Mouse (Mus musculus): Measurements from ENCODE around the gene Frmd8.

Frmd8 gene

DNA sequence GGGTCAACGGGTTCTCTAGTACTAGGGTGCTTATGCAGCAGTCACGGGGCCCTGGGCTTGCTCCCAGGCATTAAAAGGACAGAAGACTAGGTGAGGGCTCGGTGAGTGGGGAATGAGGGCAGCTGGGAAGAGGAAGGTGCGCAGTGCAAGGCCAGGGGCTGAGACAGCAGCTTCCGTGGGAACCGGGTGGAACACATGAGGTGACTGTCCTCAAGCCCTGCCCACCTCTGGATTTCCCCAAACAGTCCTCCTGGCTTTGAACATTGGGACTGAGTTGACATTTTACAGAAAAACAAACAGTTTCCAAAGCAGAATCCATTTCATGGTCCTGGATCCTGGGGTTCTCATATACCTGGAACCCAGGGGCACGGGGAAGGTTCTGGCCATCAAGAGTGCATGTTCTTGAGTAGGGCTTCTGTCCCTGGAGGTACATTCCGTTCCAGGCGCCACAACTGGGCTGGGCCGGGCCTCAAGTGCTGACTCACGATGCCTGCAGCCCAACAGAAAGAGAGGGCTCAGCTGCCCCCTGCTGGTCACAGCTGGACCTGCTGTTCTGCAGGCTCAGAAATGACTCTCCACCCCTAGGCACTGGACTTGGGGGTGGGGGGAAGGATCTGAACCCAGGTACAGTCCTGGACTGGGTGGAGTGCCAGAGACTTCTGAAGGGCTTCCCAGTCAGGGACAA lies 25.1 kb downstream of the Frmd8 start:
- DNase-seq (ENCODE audit: low spot score) = peak; percentile 86

DNA sequence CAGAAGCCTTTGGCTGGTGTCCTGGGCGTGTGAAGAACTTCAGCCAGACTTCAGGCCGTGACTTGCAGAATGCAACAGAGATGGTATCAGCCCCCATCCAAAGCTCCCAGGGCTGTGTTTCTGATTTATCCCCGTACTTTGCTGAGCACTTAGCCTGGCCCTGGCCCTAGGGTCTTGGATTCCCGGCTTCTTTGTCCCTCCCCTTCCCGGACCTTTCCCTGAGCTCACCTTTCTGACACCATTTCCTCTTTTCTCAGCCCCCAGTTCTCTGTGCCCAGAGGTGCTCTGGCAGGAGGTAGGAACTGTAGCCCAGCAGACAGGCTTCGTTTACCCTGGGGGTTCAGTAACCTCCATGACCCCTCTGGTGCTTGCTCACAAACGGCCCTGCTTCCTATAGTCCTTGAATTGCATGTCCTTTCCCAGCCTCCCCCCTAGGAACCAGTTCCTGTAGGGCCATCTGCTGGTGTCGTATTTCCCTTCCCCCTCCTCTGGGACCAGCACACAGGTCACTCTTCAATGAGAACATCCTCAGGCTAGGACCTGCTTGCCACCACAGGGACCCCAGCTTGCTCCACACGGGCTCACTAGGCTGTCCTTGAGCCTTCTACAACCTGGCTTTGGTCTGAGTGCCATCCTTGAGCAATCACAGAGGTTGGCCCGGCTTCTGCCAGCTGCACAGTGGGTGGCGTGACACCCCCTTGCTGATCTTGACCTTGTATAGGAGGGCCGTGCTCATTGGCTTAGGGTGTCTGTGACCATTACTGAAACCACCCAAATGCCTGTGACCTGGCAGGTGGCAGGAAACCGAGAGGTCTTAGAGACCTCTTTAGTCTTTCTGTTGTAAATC lies 26.0 kb downstream of the Frmd8 start:
- peak; percentile 53 for DNase-seq (ENCODE audit: low spot score)

DNA sequence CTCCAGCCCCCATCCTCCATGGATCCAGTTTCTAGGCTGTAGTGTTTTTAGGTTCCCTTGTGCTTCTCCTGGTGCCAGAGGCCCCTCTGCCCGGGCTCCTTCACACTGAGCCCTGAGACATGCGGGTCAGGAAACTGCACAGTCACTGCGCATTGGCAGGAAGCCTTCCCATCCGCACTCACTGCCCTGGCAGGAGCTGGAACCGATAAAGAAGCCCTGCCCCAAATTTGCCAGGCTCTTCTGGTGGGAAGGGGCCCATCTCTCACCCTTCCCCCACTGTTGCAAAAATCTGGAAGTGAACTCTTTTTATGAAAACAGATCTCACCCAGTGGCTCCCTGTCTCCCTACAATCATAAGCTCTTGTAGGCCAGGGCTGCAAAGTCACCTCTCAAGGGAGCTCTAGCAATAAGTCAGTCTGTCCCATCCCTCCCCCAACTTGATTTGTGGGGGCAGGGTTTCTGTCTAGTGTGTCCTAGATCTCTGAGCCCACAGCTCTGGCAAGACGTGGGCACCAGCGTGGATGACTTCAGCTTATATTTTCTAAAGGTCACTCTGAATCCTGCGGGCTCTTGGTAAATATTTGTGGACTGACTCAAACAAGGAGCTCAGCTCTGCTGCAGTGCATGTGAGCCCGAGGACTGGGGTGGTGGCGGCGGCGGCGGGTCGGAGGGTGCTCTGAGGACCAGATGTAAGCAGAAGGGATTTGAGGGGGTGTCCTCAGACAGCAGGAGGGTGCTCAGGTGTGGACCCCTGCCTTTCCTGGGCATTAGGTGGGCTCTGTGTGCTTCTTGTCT lies 26.8 kb downstream of the Frmd8 start:
- DNase-seq (ENCODE audit: low spot score) = peak; percentile 65

DNA sequence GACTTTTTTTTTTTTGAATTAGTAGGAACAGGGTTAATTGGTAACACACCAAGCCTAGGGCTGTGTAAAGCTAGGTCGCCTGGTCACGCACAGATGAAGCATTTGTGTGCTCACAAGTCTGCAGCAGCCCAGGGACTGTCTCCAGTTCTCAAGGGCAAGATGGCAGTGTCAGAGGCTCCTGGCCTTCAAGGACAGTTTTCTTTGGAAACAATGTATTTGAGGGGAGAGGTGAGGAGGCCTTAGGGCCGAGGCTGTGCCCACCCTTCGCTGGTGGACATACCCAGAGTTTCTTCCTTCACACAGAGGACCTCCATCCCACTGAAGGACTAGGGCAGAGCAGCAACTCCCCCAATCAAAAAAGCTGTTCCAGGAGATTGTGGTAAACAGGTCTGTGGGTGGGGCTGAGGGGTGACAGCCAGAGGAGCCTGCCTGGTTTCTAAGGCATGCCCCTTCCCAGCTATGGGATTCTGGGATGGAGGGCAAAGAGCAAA lies 27.7 kb downstream of the Frmd8 start:
- DNase-seq (ENCODE audit: low spot score) = no peak

DNA sequence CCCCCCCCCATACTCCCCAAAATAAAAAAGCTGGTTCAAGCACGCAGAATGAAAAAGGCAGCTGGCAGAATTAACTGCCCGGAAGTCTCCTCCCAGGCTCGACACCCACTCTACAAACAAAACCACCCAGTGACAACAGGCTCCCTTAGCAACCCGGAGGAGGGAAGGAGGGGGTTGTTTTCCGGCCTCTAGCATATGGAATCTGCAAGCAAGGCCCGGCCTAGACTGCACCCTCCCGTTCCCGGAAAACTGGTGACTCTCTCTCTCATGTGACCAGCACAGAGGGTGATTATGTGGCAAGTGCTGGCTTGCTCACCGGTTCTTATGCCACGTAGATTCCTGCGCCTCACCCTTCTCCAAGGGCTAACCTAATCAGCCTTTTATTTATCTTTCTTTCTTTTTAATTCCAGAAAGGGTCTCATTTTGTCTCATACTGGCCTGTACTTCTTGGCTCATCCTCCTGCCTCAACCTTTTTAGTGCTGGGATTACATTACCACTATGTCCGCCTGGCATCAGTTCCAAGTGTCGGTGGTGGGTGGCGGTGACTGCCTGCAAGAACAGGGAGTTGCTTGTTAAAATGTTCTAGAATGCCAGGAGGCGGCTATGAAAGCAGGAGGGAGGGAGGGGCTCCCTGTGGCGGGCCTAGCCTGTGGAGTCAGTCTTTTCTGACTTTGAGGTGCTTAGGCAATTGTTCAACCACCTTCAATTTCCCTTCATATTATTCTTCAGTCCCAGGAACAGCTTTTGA lies 28.3 kb downstream of the Frmd8 start:
- DNase-seq (ENCODE audit: low spot score) = peak; percentile 85

DNA sequence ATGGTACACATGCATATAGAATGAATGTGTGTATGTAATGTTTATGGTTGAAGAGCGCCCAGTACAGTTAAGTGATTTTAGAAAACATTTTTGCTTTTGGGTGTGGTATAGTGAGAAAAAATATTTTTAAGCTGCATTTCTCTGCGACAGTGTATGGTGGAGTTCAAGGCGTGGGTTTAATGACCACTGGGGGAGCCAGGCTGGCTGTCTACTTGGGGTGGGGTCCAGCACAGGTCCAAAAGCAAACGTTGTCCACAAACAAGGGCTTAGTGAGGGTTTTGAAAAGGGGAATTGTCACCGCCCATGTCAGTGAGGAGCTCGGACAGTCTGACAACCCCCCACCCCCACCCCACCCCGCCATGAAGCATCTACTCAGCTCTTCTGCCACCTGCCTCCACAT lies 28.9 kb downstream of the Frmd8 start:
- DNase-seq (ENCODE audit: low spot score) = no peak

DNA sequence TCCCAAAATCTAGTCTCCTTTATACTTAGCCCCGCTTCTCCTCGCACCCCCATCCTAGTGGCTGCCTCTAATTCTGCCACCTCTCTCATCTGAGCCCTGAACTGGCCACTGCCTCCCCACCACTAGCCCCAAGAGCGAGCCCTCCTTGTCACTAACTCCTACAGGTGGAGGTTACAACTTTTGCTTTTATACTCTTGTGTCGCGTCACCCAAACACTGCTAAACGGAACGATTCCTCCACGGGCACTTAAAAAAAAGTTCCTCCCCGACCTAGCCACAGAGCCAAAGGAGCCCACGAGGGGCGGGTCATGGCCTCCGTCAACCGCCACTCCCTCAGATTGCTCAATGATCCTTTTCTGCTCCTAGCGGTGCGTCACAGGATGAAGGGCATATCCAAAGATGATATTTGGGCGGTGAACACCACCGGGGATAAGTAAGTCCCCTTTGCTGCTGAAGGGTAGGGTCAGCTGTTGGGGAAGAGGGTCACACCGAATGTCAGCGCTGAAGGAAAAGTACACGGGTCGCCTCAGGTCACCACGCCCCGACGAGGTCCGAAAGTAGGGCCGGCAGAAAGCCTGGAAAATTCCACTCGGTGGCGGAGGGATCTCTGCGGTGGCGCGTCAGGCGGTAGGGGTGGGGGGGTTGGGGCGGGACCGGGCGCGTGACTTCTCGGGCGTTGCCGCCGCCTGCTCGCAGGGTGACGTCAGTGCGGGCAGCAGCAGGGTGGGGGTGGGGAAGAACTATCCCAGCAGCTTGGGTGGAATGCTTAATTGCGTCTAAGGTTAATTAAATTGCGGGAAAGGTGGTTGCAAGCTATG lies 29.5 kb downstream of the Frmd8 start:
- peak; percentile 91 for DNase-seq (ENCODE audit: low spot score)

DNA sequence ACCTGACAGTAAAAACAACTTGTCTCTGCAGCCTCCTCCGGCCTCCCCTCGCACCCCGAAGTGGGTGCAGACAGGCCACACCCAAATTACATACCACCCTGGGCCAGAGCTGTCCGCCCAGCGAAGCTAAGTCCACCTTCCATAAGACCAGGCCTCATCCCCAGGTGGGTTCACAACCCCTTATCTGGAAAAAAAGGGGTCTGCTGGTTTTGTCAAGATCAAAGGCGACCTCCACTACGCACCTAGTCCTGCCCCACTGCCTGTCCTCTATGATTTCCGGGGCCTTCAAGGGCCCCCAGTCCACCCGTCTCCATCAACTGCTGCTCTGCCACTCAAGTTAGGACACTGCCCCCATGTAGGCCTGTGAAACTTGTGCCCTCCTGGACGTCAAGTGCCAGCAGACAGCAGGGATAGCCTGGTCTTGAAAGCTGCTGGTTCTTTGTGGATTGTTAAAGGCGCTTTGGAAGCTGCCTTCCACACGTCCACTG lies 30.2 kb downstream of the Frmd8 start:
- DNase-seq (ENCODE audit: low spot score) = no peak

DNA sequence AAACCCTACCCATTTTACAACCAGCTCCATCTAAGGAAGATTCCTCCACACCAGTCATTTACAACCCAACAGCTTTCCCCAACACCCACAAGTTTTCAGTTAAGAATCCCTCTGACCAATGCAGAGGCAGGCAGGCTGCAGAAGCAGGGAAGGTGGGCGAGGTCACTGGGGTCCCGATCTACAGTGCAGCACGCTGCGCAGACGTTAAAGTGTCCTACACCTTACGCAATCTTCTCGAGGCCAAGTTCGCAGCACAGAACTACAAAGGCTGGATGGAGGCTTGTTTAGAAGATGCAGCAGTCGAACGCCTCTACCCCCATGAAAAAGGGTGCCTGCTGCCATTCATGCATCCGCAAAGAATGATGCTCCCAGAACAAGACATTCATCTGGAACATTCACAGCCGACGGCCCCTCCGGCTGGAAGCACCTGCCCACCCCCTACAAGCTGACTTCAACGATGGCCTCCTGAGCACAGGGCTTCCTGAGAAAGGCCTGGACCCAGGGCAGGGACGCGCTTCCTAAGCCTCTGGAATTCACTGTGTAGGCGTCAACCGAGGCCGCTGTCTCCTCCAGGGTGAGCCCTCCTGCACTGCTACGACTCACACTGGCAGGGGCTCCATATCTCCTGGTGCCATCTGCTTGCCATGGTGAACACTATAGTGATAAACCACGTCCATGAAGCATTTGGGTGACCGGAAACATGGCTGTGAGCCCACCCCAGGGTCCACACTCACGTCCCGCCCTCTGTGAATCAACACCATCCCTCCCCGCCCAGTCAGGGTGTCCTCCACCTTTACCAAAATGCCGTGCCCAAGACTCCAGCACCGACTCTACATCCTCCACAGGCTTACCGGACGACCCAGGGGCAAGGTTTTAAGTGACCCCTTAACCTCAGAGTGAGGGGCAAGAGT lies 31.0 kb downstream of the Frmd8 start:
- no peak for DNase-seq (ENCODE audit: low spot score)

DNA sequence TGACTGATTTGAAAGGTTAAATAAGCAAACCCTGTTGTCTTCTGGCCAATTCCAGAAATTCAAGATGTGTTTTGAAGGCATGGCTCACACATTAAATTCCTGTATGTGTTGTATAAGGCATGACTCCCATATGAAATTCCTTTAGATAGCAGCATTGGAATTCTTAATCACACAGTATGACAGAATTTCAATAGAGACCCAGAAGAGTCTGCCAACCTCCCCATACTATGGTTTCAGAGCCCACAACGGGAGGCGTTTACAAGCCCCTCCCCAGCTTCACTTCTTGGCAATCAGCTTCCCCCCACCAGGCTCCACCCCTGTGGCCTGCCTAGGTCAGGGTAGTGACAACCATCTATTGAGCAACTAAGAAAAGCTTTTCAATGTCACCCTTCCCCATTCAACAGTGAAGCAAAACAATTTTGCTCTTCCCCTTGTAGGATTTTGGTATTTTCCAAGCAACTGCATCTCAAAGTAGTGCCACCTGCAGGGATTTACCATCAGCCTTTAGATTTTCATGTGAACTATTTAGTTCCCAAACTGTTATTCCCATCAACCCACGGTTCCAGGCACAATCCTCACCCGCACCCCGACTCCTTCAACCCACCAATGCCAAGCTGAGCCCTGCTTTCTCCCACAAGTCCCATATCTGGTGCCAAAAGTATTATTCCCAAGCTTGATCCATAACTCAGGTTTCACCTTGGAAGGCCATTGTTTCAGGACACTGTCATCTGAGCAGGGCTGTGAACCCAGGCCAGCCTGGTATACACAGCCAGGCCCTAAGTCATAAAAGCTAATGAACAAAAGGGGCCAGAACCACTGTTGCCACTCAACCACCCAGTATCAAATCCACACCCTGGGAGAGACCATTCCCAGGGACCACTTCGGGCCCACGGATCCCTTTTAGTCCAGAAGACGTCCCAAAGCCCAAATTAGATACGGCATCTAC lies 32.0 kb downstream of the Frmd8 start:
- no peak for DNase-seq (ENCODE audit: low spot score)

DNA sequence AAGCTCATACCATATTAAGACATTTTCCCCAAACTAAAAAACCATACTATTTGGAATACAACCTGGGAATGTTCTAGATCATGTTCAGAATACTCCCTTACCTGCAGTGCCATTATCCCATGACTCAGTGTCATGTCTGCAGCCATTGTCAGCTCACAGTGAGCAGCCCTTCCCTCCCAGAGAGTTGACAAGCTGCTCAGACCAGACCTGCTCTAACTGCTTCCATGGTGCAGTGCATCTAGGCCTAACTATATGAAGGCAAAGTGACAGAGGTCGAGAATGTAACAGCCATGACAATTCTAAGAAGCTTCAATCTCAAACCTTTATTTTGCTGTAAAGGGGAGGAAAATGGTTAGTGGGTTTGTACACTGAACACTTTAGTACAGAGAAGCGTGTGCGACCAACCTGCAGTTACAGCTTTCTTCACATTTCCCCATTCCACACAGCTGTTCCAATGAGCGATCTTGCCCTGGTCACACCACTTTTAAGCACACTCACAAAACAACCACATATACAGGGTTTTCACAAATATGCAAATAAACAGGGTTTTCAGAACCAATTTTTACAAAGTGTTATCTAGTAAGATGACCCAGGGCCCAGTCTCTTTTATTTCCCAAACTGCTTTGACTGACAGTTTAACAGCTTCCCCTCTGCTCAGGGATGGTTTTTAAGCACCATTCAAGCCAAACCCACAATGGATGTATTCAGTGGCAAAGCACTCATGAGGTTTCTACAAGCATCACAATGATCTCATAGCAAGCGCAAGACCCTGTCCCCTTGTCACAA lies 32.9 kb downstream of the Frmd8 start:
- DNase-seq (ENCODE audit: low spot score) = no peak

DNA sequence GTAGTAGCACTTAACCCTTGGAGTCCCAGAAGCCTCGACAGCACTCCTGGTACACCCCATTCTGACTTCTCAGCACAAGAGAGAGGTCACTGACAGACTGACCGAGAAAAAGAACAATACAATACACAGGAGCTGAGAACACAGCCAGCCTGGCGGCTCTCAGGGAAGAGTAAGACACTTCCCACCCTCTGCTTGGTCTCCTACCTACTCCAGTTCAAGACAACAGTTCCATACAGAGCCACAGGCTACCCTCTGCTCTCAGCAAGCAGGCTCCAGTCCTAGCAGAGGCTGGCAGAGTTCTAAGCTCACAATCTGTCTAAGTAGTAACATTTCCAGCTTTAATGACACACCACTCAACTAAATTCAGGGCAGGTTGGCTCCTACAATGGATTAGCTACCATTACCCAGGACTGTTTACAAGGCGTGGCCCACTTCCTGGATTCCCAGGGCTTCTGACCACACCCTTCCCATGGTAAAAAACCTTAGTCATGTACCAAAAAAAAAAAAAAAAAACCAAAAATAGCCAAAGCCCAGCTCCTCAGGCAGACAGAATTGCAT lies 33.6 kb downstream of the Frmd8 start:
- no peak for DNase-seq (ENCODE audit: low spot score)

DNA sequence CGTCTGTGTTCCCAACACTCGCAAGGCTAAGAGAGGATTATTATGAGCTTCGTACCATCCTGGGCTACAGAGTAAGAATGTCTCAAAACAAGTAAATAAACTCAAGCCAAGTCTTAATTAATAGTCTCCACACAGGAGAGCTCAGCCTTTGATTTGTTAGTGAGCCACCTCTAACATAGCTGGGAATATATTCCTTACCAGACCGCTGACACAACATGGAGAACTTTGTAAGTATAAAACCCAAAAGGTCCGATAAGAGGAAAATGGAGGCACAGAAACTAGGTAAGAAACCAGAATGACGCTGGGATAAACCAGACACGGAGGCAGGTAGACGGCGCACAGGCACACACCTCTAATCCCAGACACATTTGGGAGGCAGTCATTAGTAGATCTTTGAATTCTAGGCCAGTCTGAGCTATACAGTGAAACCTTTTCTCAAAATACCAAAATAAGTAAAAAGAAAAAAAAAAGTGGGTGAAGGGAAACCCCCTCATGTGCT lies 34.1 kb downstream of the Frmd8 start:
- no peak for DNase-seq (ENCODE audit: low spot score)

DNA sequence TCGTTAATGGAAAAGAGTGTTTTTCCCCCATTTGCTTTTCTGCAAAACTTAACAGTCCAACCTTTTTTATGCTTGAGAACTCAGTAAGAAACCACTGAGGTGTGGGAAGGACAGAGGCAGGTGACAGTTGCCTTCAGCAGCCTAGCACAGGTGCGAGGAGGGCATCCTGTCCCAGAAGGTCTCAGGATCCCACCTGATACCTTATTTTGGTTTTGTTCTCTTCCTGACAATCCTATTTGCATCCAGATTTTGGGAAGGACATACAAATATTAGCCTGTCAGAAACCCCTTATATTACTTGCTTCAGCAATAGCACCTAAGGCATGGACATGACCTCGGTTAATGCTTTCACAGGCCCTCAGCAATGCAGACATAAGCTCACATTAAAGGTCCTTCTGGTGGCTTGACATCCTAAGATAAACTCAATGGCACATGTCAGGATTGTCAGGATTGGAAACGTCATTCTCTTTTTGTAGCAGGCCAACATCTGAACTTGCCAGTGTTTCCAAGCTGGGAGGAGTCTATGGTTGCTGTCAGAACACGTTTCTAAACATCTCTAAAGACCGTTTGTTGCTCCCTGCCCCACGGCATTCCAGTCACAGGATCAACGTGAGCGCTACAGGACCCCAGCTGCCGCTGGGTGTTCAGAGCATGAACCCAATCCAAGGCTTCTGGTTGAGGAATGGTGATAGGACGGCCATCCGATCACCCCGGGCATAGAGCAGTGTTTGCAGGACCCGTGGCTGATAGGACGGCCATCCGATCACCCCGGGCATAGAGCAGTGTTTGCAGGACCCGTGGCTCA lies 34.8 kb downstream of the Frmd8 start:
- no peak for DNase-seq (ENCODE audit: low spot score)

DNA sequence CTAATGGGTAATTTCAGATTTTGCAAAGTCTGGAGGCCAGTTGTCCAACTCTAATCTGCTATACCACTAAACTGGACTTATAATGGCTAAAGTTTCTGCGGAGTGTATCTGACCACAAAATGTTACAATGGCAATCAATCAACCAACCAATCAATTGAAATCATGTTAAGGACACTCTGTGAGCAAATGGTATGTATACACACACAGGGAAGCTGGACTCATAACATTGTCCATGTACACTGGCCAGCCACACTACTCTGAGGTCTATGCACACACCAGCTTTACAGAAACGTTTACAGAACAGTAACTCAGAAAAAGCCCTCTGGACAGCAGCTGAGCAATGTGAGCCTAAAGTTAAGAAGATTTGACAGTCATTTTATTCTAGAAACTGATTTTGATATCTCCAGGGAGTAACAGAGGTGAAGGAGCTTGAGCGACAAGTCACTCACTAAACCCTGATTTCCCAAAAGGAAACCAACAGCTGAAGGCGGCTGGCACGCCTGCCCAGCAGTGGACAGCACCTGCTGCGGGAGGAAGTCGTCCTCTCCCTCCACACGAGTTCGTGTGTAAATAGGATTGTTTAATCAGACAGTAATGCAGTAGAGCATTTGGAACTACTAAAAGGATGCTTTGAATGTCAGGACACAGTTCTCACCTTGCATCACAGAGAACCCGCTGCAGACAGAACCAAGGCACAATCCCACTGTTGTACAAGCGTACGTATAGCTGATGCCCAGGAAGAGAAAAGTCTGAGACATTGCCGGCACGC lies 35.6 kb downstream of the Frmd8 start:
- DNase-seq (ENCODE audit: low spot score) = no peak

DNA sequence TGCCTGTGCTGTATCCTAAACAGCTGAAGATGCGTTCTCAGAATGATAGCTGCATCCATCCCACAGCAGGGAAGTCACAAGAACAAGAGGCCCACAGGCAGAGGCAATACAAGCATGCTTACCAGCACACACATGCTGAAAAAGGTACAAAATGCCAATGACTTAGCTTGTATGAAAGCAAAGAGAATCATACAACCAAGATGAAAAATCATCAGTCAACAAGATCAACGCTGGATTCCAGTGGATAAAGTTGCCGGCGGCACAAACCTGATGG lies 36.2 kb downstream of the Frmd8 start:
- no peak for DNase-seq (ENCODE audit: low spot score)
